Mouse (Mus musculus) lung, adult 2 months (tissue): ENCODE data around the gene Sgpp2. TPM values are rescaled to one million over a fixed set of nuclear protein-coding genes. Genes with fewer than 3 reads are reported as not detected.

Experiments used
- DNase-seq: peaks from one replicate; pipeline ENCODE4 v3.0.0; 2022
- H3K4me1 ChIP-seq: fragments of 200-500 bp; 2 replicates; pipeline ENCODE4 v1.6.1; 2011; ENCODE audit warnings: low read length; ENCODE audit not compliant: control insufficient read depth, insufficient read depth
- H3K4me3 ChIP-seq: fragments of 200-500 bp; replicated peaks from 2 replicates; pipeline ENCODE3; 2011; ENCODE audit warnings: low read depth, mild to moderate bottlenecking, control low read depth, low read length; ENCODE audit errors: extremely low read depth
- CTCF ChIP-seq: fragments of 200-500 bp; IDR thresholded peaks from 2 replicates; pipeline ENCODE4 v1.5.1; 2011; ENCODE audit warnings: mild to moderate bottlenecking, low read length, control low read depth; ENCODE audit not compliant: insufficient read depth
- POLR2A ChIP-seq: fragments of 200-500 bp; IDR thresholded peaks from 2 replicates; pipeline ENCODE4 v1.6.1; 2011; ENCODE audit warnings: low read depth, mild to moderate bottlenecking, control low read depth, low read length, borderline replicate concordance; ENCODE audit errors: extremely low read depth
- WGBS: fragments of 180-500 bp; shearing (Covaris S2); methylation state at CpG from one replicate; pipeline ENCODE4 v1.1.7; 2018; 5-methylcytosine and 5-hydroxymethylcytosine counted together
- polyA plus RNA-seq: library from polyadenylated mRNA; depleted of rRNA; stranded (reverse); fragments of >200 nt; gene quantifications from 2 replicates; pipeline ENCODE4 v1.2.3, GENCODE M21; 2012

Sgpp2 gene
- polyA plus RNA-seq, 1 experiment, result 33.7 TPM

DNA sequence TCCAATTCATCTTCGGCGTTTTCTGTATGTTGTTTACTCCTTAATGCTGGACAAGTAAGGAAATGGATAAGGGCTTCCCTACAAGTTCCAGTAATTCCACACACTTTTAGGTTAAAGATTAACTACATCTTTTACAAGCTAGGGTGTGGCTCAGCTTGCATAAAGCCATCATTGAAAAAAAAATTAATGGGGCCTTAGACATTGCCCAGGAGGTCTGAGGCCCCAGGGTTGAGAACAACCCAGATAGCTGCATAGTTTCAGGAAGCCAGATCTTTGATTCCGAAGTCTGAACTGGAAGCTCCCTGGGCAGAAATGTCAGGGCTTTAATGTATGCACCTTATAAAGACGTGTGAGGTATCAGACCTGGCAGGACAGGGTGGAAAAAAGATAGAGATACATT is 2.8 kb downstream of the Sgpp2 start:
- 61% methylated on average over 4 of the region's 4 CpGs for WGBS
- TF ChIP-seq CTCF (no peak), POLR2A (no peak)
- H3K4me3 ChIP-seq, result no peak overlapping the region
- no peak for DNase-seq
- peaks cover 10% of the 10 kb centered on the region for H3K4me1 ChIP-seq

DNA sequence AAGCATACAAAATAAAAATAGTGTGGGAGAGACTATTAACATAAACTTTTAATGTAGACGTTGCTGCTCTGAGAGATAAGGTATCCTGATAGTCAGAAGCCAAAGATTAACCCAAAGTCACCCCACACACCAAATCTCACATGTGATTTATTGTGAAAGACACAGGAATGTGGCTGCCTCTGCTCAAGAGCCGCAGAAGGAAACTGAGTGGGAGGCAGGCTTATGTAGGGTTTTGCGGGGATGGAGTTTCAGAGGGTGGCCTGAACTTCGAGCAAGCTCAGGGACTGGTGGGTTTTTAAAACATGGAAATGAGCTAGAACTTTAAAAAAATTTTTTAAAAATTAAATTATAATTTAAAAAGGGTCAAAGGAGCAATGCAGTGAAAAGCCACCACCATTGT is 3.8 kb downstream of the Sgpp2 start:
- TF ChIP-seq POLR2A (no peak), CTCF (no peak)
- no peak overlapping the region for H3K4me3 ChIP-seq
- no peak for DNase-seq
- peaks cover 10% of the 10 kb centered on the region for H3K4me1 ChIP-seq
- 64% methylated on average over 4 of the region's 4 CpGs for WGBS

DNA sequence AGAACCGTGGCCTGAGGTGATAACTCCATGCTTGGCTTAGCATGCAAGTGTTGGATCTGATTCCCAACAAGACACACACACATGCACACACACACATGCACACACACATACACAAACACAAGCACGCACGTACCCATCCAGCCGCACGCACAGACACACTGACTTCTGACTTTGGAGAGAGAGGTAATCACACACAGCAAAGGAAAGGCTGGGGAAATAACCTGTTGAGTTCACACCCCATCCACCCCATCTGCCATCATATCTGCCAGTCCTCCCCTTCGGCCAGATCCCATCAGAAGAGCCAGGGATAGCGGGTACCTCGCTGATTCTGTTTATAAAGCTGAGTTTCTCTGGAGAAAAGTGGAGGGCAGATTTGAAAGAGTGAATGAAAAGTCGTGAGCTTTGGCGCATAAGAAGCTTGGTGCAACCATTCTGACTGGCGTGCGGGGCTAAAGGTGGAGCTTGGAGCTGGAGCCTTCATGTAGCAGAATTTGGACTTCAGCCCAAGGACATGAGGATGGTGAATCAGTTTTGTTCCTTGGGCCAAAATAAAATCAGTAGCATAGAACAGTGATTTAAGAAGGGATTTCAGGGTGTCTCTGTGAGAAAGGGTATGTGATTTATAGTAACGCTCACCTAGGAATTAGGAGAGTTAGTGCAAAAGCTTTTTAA is 8.1 kb downstream of the Sgpp2 start:
- TF ChIP-seq CTCF (no peak), POLR2A (no peak)
- Histone ChIP-seq H3K4me3 (no peak overlapping the region), H3K4me1 (no peaks in the 10 kb centered on the region)
- DNase-seq, result no peak
- 84% methylated on average over 13 of the region's 13 CpGs for WGBS

DNA sequence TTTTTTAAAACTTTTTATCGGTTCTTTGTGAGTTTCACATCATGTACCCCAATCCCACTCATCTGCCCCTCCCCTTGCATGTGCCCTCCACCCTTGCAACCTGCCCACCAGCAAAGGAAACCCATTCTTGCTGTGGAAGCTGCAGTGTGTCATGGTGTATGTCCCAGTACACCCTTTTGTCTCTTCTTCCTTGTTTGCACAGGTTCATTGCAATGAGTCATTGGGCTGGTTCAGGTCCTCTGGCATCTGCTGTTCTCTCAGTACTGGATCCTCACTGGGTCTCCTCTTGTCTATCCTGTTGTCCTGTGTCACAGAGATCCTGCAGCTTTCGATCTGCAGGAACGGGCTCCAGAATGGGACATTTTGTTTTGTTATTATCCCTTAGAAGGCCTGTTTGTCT is 10.1 kb downstream of the Sgpp2 start:
- no peaks in the 10 kb centered on the region for H3K4me1 ChIP-seq
- DNase-seq, result no peak
- no peak for TF ChIP-seq CTCF
- TF ChIP-seq POLR2A, result no peak
- 85% methylated on average over 3 of the region's 3 CpGs for WGBS
- H3K4me3 ChIP-seq, result no peak overlapping the region

DNA sequence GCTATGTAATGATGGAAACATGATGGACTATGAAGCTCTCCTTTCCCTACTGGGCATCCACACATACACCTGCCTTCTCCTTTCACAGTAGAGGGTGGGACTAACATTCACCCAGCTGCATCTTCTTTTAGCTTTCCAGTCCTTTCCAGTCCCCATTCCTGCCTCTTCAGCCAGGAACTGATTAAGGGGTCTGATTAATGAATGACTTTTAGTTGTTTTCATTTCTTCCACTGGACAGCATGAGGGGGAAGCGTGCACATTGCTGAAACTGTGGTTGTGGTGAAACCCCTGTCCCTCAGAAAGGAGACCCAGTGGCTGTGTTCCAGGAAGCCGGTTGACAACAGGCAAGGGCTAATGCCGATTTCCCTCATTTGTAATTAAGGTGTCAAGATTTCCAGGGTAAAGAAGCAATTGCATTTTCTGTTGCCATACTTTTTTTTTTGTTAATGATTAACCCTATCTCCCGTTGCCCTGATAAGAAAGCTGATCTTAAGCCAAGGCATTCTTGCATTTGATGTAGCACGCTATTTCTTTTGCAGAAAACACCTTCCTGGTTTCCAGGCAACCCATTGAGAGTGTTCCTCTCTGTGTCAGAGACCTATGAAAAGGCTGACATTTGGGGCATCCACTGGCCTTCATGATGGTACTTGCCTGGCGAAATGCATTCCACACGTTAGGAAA is 12.1 kb downstream of the Sgpp2 start:
- Histone ChIP-seq H3K4me3 (no peak overlapping the region), H3K4me1 (no peaks in the 10 kb centered on the region)
- DNase-seq, result no peak
- TF ChIP-seq POLR2A (no peak), CTCF (no peak)
- WGBS, result 53% methylated on average over 7 of the region's 7 CpGs

DNA sequence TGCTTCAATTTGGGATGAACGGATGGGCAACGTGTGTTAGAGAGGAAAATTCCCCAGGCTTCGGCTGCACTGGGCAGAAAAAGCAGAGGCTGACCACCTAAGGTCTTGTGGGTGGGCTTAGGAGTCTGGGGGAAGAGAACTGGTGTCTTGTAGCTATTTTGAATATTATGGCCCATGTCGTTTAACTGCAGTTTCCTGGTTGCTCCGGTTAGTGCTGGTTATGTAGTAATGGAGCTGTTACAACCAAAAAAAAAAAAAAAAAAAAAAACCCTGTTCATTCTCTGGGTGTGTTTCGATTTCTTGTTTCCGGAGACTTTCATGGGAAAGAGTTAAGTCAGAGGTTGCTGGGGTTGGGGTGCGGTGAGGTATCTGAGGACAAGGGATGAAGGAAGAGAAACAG is 12.7 kb downstream of the Sgpp2 start:
- no peak for DNase-seq
- 67% methylated on average over 8 of the region's 8 CpGs for WGBS
- TF ChIP-seq POLR2A, result no peak

DNA sequence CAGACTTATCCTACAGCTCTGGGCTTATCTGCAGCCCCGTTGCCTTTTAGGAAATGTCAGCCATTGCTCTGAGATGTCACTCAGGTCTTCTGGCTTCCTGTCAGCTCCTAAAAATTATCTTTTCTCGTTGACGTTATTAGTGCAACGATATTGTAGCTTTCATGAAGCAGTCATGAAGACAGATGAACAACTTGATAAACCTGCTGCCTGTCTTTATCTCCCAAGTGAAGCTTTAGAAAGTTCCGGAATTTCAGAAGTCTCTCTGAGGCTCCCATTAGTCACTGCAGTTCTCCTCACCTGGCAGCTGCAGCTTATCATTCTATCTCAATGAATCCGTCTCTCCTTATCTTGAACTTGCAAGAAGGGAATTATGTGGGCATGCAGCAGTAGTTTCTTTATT is 13.9 kb downstream of the Sgpp2 start:
- DNase-seq, result no peak
- Histone ChIP-seq H3K4me1 (no peaks in the 10 kb centered on the region), H3K4me3 (no peak overlapping the region)
- TF ChIP-seq CTCF, result no peak
- TF ChIP-seq POLR2A, result no peak
- WGBS, result 41% methylated on average over 6 of the region's 6 CpGs

More for the DNA sequence above, 12.7 kb downstream of the Sgpp2 start:
- no peaks in the 10 kb centered on the region for H3K4me1 ChIP-seq
- no peak overlapping the region for H3K4me3 ChIP-seq

DNA sequence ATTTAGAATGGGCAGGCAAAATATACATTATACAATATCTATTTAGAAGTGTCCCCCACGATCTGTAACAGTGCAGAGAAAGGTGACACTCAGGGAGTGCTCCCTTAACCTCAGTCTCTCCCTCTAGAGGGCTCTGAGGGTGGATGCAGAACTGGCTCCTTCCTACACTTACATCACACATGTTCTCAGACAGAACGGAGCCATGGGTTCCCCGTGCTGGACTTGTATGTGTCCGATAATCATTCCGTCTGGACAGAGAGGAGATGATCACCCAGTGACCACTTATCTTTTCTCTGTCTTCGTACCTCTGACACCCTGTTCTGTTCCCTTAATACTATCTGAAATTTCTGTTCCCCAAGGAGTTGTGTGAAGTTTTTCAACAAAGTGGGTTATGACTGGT is 15.7 kb downstream of the Sgpp2 start:
- 68% methylated on average over 6 of the region's 6 CpGs for WGBS
- Histone ChIP-seq H3K4me3 (no peak overlapping the region), H3K4me1 (no peaks in the 10 kb centered on the region)
- no peak for DNase-seq
- TF ChIP-seq POLR2A (no peak), CTCF (no peak)

DNA sequence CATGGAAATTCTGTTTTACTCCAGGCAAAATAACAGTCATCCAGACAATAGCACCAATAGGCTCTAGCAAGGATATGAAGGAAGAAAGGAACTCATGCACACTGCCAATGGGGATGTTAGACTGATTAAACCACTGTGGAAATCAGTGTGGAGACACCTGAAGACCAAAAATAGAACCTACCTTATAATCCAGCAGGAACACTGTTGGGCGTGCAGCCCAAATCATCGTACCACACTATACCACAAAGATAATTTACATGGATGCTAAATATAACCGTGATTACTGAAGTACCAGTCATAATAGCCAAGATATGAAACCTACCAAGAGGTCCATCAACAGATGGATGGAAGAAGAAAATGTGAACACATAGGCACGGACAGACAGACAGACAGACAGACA is 18.5 kb downstream of the Sgpp2 start:
- H3K4me1 ChIP-seq, result no peaks in the 10 kb centered on the region
- H3K4me3 ChIP-seq, result no peak overlapping the region
- no peak for TF ChIP-seq POLR2A
- DNase-seq, result no peak
- 89% methylated on average over 4 of the region's 4 CpGs for WGBS

DNA sequence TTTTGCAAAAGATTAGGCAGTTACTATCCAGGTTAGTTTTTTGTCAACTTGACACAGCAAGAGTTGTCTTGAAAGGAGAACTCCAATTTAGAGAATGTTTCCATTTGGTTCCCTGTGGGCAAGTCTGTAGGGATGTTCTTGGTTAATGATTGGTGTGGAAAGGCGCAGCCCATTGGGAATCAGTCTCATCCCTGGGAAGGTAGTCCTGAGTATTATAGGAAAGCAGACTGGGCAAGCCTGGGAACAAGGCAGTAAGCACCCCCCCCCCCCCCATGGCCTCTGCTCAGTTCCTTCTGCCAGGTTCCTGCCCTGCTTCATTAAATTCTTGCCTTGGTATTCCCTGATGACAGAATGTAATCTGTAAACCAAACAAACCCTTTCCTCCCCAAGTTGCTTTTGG is 19.7 kb downstream of the Sgpp2 start:
- DNase-seq, result no peak
- WGBS, result 100% methylated on average over 1 of the region's 1 CpGs
- no peak for TF ChIP-seq CTCF
- no peak for TF ChIP-seq POLR2A
- H3K4me1 ChIP-seq, result no peaks in the 10 kb centered on the region
- no peak overlapping the region for H3K4me3 ChIP-seq
